ENCODE assay signal across 15 mouse cellular contexts in the genomic region with DNA sequence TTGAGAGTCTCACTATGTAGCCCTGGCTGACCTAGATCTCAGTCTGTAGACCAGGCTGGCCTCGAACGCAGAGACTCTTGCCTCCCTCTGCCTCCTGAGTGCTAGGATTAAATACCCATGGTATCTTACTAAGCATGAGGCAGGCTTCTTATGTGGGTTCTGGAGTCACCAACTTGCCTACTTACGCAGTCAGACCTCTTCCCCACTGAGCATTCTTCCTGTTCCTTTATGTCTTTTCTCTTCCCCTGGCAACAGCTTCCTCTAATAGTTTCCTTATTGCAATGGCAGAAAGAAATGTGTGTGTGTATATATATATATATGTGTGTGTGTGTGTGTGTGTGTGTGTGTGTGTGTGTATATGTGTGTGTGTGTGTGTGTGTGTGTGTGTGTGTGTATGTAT.
DNase-seq lines count a peak whose midpoint lies in the region; ATAC-seq lines count a peak whose summit lies in the region.
"Had no signal": no experiment of that assay in that cellular context is flagged by ENCODE, and none has a peak within 500 bp of the region (broad histone marks: within the 10 kb centered on the region; RNA-seq: fewer than 3 reads in every experiment).

No protein-coding gene starts in this region.

- ATAC-seq in frontal cortex, adult (ENCODE audit: low TSS enrichment) = peak; percentile 15; the same call in 1 of the 2 replicates
- ATAC-seq in liver, embryonic 16.5 days (ENCODE audit: low read depth) = no peak
- ATAC-seq in liver, embryonic 11.5 days (replicated peaks; ENCODE audit: low FRiP score) = no peak
- ATAC-seq in megakaryocyte progenitor cell, adult 5-6 weeks (replicated peaks; ENCODE audit: poor library complexity) = peak; percentile 61
- ATAC-seq: inflammation-experienced regulatory T-cells, adult 6 months; midbrain, embryonic 16.5 days had no signal

- peak overlapping the region; percentile 54 for H3K27ac ChIP-seq in liver, embryonic 16.5 days (ENCODE audit: low read length)
- no peak overlapping the region for H3K27ac ChIP-seq in liver, embryonic 11.5 days (ENCODE audit: low read depth, low read length)
- 0 out of 2 replicates have a peak overlapping the region, but pooled peaks have one; percentile 62 for H3K27ac ChIP-seq in brown adipose tissue, adult 24 weeks (replicated peaks; ENCODE audit: low read depth, low read length)
- H3K27ac ChIP-seq: liver, embryonic 14.5 days; neural tube, embryonic 15.5 days had no signal

- H3K4me1 ChIP-seq in liver, embryonic 16.5 days (ENCODE audit: control insufficient read depth, low read depth, low read length) = peaks cover 16% of the 10 kb centered on the region
- H3K4me1 ChIP-seq in liver, embryonic 11.5 days (replicated peaks; ENCODE audit: control insufficient read depth, insufficient read depth, low read length) = peaks cover 10% of the 10 kb centered on the region; the same call in 1 of the 2 replicates
- H3K4me1 ChIP-seq in brown adipose tissue, adult 24 weeks (ENCODE audit: control insufficient read depth, insufficient read depth, insufficient read length, low read length) = peaks cover 18% of the 10 kb centered on the region

- intact Hi-C loops in gastrocnemius, postnatal 36 days (cut with DNase I) = no loop called here

- no peaks in the 10 kb centered on the region for H3K36me3 ChIP-seq in liver, embryonic 16.5 days (ENCODE audit: control insufficient read depth, insufficient read depth)
- H3K36me3 ChIP-seq in liver, embryonic 11.5 days (ENCODE audit: control insufficient read depth, insufficient read depth, low read length) = no peaks in the 10 kb centered on the region
- H3K36me3 ChIP-seq: neural tube, embryonic 15.5 days had no signal

- H3K4me3 ChIP-seq in liver, embryonic 16.5 days (ENCODE audit: low read depth, low read length) = no peak overlapping the region
- H3K4me3 ChIP-seq in liver, embryonic 11.5 days (ENCODE audit: low read depth, low read length) = no peak overlapping the region
- no peak overlapping the region for H3K4me3 ChIP-seq in brown adipose tissue, adult 24 weeks (ENCODE audit: insufficient read depth, low read depth, low read length)
- H3K4me3 ChIP-seq: neural tube, embryonic 15.5 days had no signal

- DNase-seq in frontal cortex, postnatal 36 days (ENCODE audit: low spot score in 2 of 2) = no peak
- no peak for DNase-seq in liver, embryonic 11.5 days (ENCODE audit: low spot score)
- no peak for DNase-seq in gastrocnemius, postnatal 36 days
- DNase-seq in adrenal gland, adult 2 months = no peak
- DNase-seq: cerebellum, adult 9-10 months; right cerebral cortex, postnatal 14 days had no signal

- no peak overlapping the region for H3K9ac ChIP-seq in liver, embryonic 16.5 days (ENCODE audit: low read depth, low read length)
- H3K9ac ChIP-seq in liver, embryonic 11.5 days (ENCODE audit: low read depth, low read length) = no peak overlapping the region
- H3K9ac ChIP-seq: liver, embryonic 14.5 days; neural tube, embryonic 15.5 days had no signal

- no peak overlapping the region for H3K4me2 ChIP-seq in liver, embryonic 16.5 days (ENCODE audit: low read depth, low read length)
- no peak overlapping the region for H3K4me2 ChIP-seq in liver, embryonic 11.5 days
- H3K4me2 ChIP-seq: heart, embryonic 11.5 days; neural tube, embryonic 15.5 days had no signal

- no peaks in the 10 kb centered on the region for H3K9me3 ChIP-seq in liver, embryonic 16.5 days (replicated peaks; ENCODE audit: control insufficient read depth, low read length)
- no peaks in the 10 kb centered on the region for H3K9me3 ChIP-seq in liver, embryonic 11.5 days (ENCODE audit: control insufficient read depth, low read length)
- H3K9me3 ChIP-seq: neural tube, embryonic 15.5 days had no signal

- no peaks in the 10 kb centered on the region for H3K27me3 ChIP-seq in liver, embryonic 16.5 days (ENCODE audit: control insufficient read depth, insufficient read depth, low read depth, low read length)
- H3K27me3 ChIP-seq in liver, embryonic 11.5 days (replicated peaks; ENCODE audit: control insufficient read depth, insufficient read depth, low read length) = 0 out of 2 replicates have a peak, but pooled peaks cover 2% of the 10 kb centered on the region

- WGBS in liver, embryonic 16.5 days (ENCODE audit: insufficient replicate concordance) = 43% methylated on average over 3 of the region's 3 CpGs
- 74% methylated on average over 3 of the region's 3 CpGs for WGBS in liver, embryonic 11.5 days

Comparison
In these comparisons a context has a peak if more than half of its experiments do, and no peak if none do; other contexts are left out.
1. ATAC-seq: peak in frontal cortex, adult (single experiment) and megakaryocyte progenitor cell, adult 5-6 weeks (single experiment); none in liver, embryonic 16.5 days (single experiment) and liver, embryonic 11.5 days (single experiment).